Mouse (Mus musculus) heart, embryonic 16.5 days (tissue): Measurements from ENCODE around the gene Rdh16f1. TPM values are rescaled to one million over a fixed set of nuclear protein-coding genes. Genes with fewer than 3 reads are reported as not detected.
"Not testable (repeated sequence)": the region's sequence is repeated elsewhere in the genome, so short reads cannot be mapped to it uniquely, and the experiment has no call there.

ENCODE experiments used
- ATAC-seq: fragments of 200-750 bp; cut with Nextera tagmentation; replicated peaks from 2 replicates; pipeline ENCODE4 v1.8.0; 2017; ENCODE audit warnings: moderate number of reproducible peaks; ENCODE audit not compliant: insufficient read depth, low FRiP score; ENCODE audit errors: extremely low read depth
- H3K27ac ChIP-seq: fragments of 300-500 bp; sonication (generic); 2 replicates; pipeline ENCODE4 v1.5.1; 2014; ENCODE audit warnings: mild to moderate bottlenecking, low read length, control low read depth, moderate library complexity
- H3K27me3 ChIP-seq: fragments of 300-500 bp; sonication (generic); 2 replicates; pipeline ENCODE4 v1.6.1; 2014; ENCODE audit warnings: low read length, mixed read lengths; ENCODE audit not compliant: control insufficient read depth, insufficient read depth
- H3K36me3 ChIP-seq: fragments of 300-500 bp; sonication (generic); 2 replicates; pipeline ENCODE4 v1.6.1; 2014; ENCODE audit not compliant: control insufficient read depth, insufficient read depth
- H3K4me1 ChIP-seq: fragments of 300-500 bp; sonication (generic); 2 replicates; pipeline ENCODE4 v1.6.1; 2014; ENCODE audit warnings: low read length, mixed read lengths; ENCODE audit not compliant: control insufficient read depth, insufficient read depth
- H3K4me2 ChIP-seq: fragments of 300-500 bp; sonication (generic); 2 replicates; pipeline ENCODE4 v1.6.1; 2014; ENCODE audit warnings: low read depth, mild to moderate bottlenecking, control low read depth, low read length
- H3K4me3 ChIP-seq: fragments of 300-500 bp; sonication (generic); 2 replicates; pipeline ENCODE4 v1.5.1; 2014; ENCODE audit warnings: mild to moderate bottlenecking, control low read depth, low read length
- H3K9ac ChIP-seq: fragments of 300-500 bp; sonication (generic); 2 replicates; pipeline ENCODE4 v1.6.1; 2014; ENCODE audit warnings: low read length, control low read depth
- H3K9me3 ChIP-seq: fragments of 300-500 bp; sonication (generic); replicated peaks from 2 replicates; pipeline ENCODE4 v1.6.1; 2016; ENCODE audit warnings: low read length; ENCODE audit not compliant: control insufficient read depth
- WGBS: fragments of 180-500 bp; shearing (Covaris S2); extraction: QIAGEN DNeasy Blood & Tissue Kit; methylation state at CpG from one replicate; pipeline ENCODE4 v1.1.7; 2014; 5-methylcytosine and 5-hydroxymethylcytosine counted together
- polyA plus RNA-seq: library from polyadenylated mRNA; unstranded; fragments of >200 nt; fragmentation: Nextera tagmentation; extraction: Ambion mirVana; gene quantifications from 2 replicates; pipeline ENCODE4 v1.2.1, GENCODE M21; 2015

The Rdh16f1 gene
- polyA plus RNA-seq, 1 experiment from 2014 or later, result not detected

GRCm38 (mm10) chr10:127801612-127802011 is 42.0 kb downstream of the Rdh16f1 start:
- no peak overlapping the region for H3K9ac ChIP-seq
- WGBS, result 85% methylated on average over 2 of the region's 2 CpGs
- H3K4me3 ChIP-seq, result no peak overlapping the region
- no peaks in the 10 kb centered on the region for H3K27me3 ChIP-seq
- H3K4me2 ChIP-seq, result no peak overlapping the region
- no peak overlapping the region for H3K27ac ChIP-seq
- H3K36me3 ChIP-seq, result no peaks in the 10 kb centered on the region
- H3K9me3 ChIP-seq, result no peaks in the 10 kb centered on the region
- no peak for ATAC-seq
- no peaks in the 10 kb centered on the region for H3K4me1 ChIP-seq

- ATAC-seq, result no peak
- H3K4me2 ChIP-seq, result no peak overlapping the region
- H3K27ac ChIP-seq, result no peak overlapping the region
- no peak overlapping the region for H3K9ac ChIP-seq
- no peaks in the 10 kb centered on the region for H3K4me1 ChIP-seq
- H3K9me3 ChIP-seq, result no peaks in the 10 kb centered on the region
- no peak overlapping the region for H3K4me3 ChIP-seq
- H3K27me3 ChIP-seq, result no peaks in the 10 kb centered on the region
- whole genome bisulfite sequencing, result 64% methylated on average over 5 of the region's 5 CpGs
- H3K36me3 ChIP-seq, result no peaks in the 10 kb centered on the region
These were observed 42.6 kb downstream of the Rdh16f1 start for GRCm38 (mm10) chr10:127802236-127802635.

DNA sequence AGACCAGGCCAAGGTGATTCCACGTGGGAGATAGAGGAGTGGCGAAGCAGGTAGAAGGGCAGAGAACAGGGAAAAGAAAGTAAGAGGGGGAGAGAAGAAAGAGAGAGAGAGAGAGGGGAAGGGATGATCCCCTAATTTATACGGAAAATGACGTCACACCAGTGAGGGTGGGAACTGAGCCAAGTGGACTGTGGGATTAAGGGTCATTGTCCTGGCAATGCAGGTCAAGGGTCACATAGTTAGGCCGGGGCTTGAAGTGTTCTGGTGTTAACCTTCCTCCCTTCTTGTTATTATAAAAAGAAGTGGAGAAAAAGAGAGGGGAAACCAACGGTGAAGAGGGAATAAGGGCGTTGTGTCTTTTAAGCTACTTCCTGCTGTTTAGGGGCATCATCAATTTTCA is 44.8 kb downstream of the Rdh16f1 start:
- H3K36me3 ChIP-seq, result no peaks in the 10 kb centered on the region
- H3K4me3 ChIP-seq, result no peak overlapping the region
- no peak overlapping the region for H3K9ac ChIP-seq
- H3K4me2 ChIP-seq, result no peak overlapping the region
- no peaks in the 10 kb centered on the region for H3K4me1 ChIP-seq
- 64% methylated on average over 7 of the region's 7 CpGs for WGBS
- H3K27ac ChIP-seq, result no peak overlapping the region
- H3K27me3 ChIP-seq, result no peaks in the 10 kb centered on the region
- ATAC-seq, result no peak
- H3K9me3 ChIP-seq, result no peaks in the 10 kb centered on the region

GRCm38 (mm10) chr10:127815888-127816287 is 56.3 kb downstream of the Rdh16f1 start:
- H3K27ac ChIP-seq, result no peak overlapping the region
- no peak for ATAC-seq
- H3K36me3 ChIP-seq, result no peaks in the 10 kb centered on the region
- H3K4me1 ChIP-seq, result no peaks in the 10 kb centered on the region
- H3K9ac ChIP-seq, result no peak overlapping the region
- H3K4me3 ChIP-seq, result no peak overlapping the region
- no peaks in the 10 kb centered on the region; the same call in 1 of the 2 replicates for H3K9me3 ChIP-seq
- no peak overlapping the region for H3K4me2 ChIP-seq
- no peaks in the 10 kb centered on the region for H3K27me3 ChIP-seq

GRCm38 (mm10) chr10:127817268-127817910 is 57.8 kb downstream of the Rdh16f1 start:
- H3K27ac ChIP-seq, ATAC-seq: not testable (repeated sequence)

GRCm38 (mm10) chr10:127821806-127822205 is 62.2 kb downstream of the Rdh16f1 start:
- 79% methylated on average over 2 of the region's 2 CpGs for WGBS
- not testable (repeated sequence) for H3K36me3 ChIP-seq, H3K9me3 ChIP-seq, H3K27ac ChIP-seq, H3K4me2 ChIP-seq, H3K4me3 ChIP-seq, H3K9ac ChIP-seq, H3K27me3 ChIP-seq, H3K4me1 ChIP-seq, ATAC-seq

More at GRCm38 (mm10) chr10:127817268-127817910, 57.8 kb downstream of the Rdh16f1 start:
- H3K27me3 ChIP-seq, H3K4me3 ChIP-seq, H3K4me1 ChIP-seq, H3K9ac ChIP-seq, H3K4me2 ChIP-seq, H3K36me3 ChIP-seq, H3K9me3 ChIP-seq: not testable (repeated sequence)
- WGBS, result 69% methylated on average over 4 of the region's 4 CpGs

DNA sequence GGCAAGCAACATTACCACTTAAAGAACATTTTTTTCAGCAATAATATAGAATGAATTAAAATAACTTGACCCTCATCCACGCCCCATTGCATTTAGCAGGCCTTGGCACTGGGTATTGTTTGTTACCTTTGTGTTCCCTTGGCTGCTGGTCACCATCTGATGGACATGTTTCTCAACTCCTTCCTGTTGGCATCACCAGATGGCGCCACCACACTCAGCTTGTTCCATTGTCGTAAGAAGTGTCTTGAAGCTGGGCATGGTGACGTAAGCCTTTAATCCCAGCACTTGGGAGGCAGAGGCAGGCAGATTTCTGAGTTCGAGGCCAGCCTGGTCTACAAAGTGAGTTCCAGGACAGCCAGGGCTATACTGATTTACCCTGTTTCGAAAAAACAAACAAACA is 65.8 kb downstream of the Rdh16f1 start:
- no peak overlapping the region for H3K27ac ChIP-seq
- WGBS, result 66% methylated on average over 6 of the region's 6 CpGs
- no peaks in the 10 kb centered on the region for H3K36me3 ChIP-seq
- no peaks in the 10 kb centered on the region; the same call in 1 of the 2 replicates for H3K9me3 ChIP-seq
- H3K4me1 ChIP-seq, result no peaks in the 10 kb centered on the region
- no peak overlapping the region for H3K4me3 ChIP-seq
- no peak for ATAC-seq
- no peak overlapping the region for H3K9ac ChIP-seq
- no peak overlapping the region for H3K4me2 ChIP-seq
- H3K27me3 ChIP-seq, result no peaks in the 10 kb centered on the region

DNA sequence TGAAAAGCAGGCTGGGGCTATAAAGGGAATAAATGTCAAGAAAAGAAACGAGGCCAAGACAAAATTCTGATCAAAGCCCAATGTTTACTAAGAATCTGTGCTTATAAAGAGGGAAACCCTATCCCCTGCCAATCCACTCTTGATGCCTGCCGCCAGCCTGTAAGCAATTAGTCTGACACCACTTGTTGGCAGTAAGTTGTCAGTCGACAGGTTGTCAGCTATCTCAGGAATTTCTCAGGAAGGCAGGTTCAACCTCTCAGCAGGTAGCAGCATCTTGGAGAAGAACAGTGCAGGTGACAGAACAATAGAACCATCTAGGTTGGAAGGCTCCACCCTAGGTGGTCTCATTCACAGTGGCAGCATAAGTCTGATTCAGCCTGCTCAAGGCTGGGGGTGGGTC is 69.5 kb downstream of the Rdh16f1 start:
- WGBS, result 54% methylated on average over 3 of the region's 3 CpGs
- no peak for ATAC-seq
- Histone ChIP-seq H3K36me3 (no peaks in the 10 kb centered on the region), H3K4me3 (no peak overlapping the region), H3K9me3 (no peaks in the 10 kb centered on the region), H3K4me2 (no peak overlapping the region), H3K4me1 (no peaks in the 10 kb centered on the region), H3K9ac (no peak overlapping the region), H3K27ac (no peak overlapping the region), H3K27me3 (no peaks in the 10 kb centered on the region)

DNA sequence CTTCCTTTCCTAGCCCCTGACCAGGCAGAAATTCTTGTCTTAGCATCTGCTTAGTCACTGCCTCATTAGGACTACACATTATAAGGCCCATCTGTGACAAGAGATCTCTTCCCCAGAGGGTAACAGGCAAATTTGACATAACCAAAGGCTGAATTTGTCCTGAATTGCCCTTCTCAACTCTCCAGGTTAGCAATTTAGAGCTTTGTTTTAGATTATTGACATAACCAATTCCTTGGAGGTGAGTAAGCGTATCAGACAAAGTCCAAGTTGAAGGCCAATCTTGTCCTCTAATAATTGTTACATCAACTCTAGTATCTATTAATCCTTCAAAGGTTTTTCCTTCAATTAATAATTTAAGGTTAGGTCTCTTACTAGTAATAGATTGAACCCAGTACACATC is 74.6 kb downstream of the Rdh16f1 start:
- not testable (repeated sequence) for H3K9ac ChIP-seq, ATAC-seq, H3K27ac ChIP-seq, H3K36me3 ChIP-seq, H3K27me3 ChIP-seq, H3K9me3 ChIP-seq, H3K4me2 ChIP-seq, H3K4me1 ChIP-seq, H3K4me3 ChIP-seq
- WGBS, result 95% methylated on average over 1 of the region's 1 CpGs
